Mouse (Mus musculus) lung, postnatal 0 days (tissue): ENCODE data around the gene Ppp1r9a.

ENCODE experiments used
- CTCF ChIP-seq: IDR thresholded peaks from 2 replicates; pipeline ENCODE4 v1.5.1; 2016; ENCODE audit warnings: antibody characterized with exemption, mild to moderate bottlenecking
- EP300 ChIP-seq: IDR thresholded peaks from 2 replicates; pipeline ENCODE4 v1.6.1; 2016; ENCODE audit warnings: antibody characterized with exemption, mild to moderate bottlenecking, control low read depth

GRCm38 (mm10) chr6:4930321-4930720 is 27.6 kb downstream of the Ppp1r9a start:
- TF ChIP-seq CTCF, result no peak
- no peak for TF ChIP-seq EP300
